Mouse (Mus musculus) neutrophil, adult 5-6 weeks (primary cell): ENCODE data around the gene Celf2. TPM values are rescaled to one million over a fixed set of nuclear protein-coding genes. Genes with fewer than 3 reads are reported as not detected.
"Not testable (repeated sequence)": the region's sequence is repeated elsewhere in the genome, so short reads cannot be mapped to it uniquely, and the experiment has no call there.

Experiments used
- ATAC-seq: fragments of 151-379, 151-347 bp; 2 replicates; pipeline ENCODE4 v1.8.0; 2017; ENCODE audit warnings: mild to moderate bottlenecking, moderate TSS enrichment; ENCODE audit not compliant: insufficient number of reproducible peaks, poor library complexity, low FRiP score, severe bottlenecking; ENCODE audit errors: extremely low read depth
- total RNA-seq: library from RNA; stranded (forward); fragments of 200-1000 nt; gene quantifications from 2 replicates; pipeline ENCODE4 v1.2.3, GENCODE M21; 2017

The Celf2 gene
- total RNA-seq, 1 experiment from 2014 or later: 186 TPM

- ATAC-seq: no peak
Observed at GRCm38 (mm10) chr2:6622082-6622481, 887.3 kb downstream of the Celf2 start.

- no peak for ATAC-seq
Observed at GRCm38 (mm10) chr2:6618856-6619255, 890.5 kb downstream of the Celf2 start.

GRCm38 (mm10) chr2:6618450-6618849 is 890.9 kb downstream of the Celf2 start:
- ATAC-seq: no peak

GRCm38 (mm10) chr2:6604347-6604746 is 905.0 kb downstream of the Celf2 start:
- no peak for ATAC-seq

- ATAC-seq: no peak
Observed at GRCm38 (mm10) chr2:6603880-6604279, 905.5 kb downstream of the Celf2 start.

GRCm38 (mm10) chr2:6602163-6602562 is 907.2 kb downstream of the Celf2 start:
- no peak for ATAC-seq

GRCm38 (mm10) chr2:6598879-6599167 is 910.5 kb downstream of the Celf2 start:
- ATAC-seq: no peak

- no peak for ATAC-seq
Observed at GRCm38 (mm10) chr2:6598124-6598878, 911.1 kb downstream of the Celf2 start.

GRCm38 (mm10) chr2:6594736-6595135 is 914.6 kb downstream of the Celf2 start:
- ATAC-seq: no peak

GRCm38 (mm10) chr2:6594160-6594559 is 915.2 kb downstream of the Celf2 start:
- ATAC-seq: no peak

GRCm38 (mm10) chr2:6593739-6594138 is 915.6 kb downstream of the Celf2 start:
- ATAC-seq: no peak

- ATAC-seq: no peak
Observed at GRCm38 (mm10) chr2:6586122-6586681, 923.2 kb downstream of the Celf2 start.

- no peak for ATAC-seq
Observed at GRCm38 (mm10) chr2:6585069-6585754, 924.2 kb downstream of the Celf2 start.

GRCm38 (mm10) chr2:6582711-6583110 is 926.7 kb downstream of the Celf2 start:
- ATAC-seq: 0 out of 2 replicates have a peak, but pooled peaks have one; percentile 30

GRCm38 (mm10) chr2:6580066-6580465 is 929.3 kb downstream of the Celf2 start:
- ATAC-seq: peak; percentile 33; the same call in 1 of the 2 replicates

GRCm38 (mm10) chr2:6575316-6575715 is 934.0 kb downstream of the Celf2 start:
- ATAC-seq: not testable (repeated sequence)

- no peak for ATAC-seq
Observed at GRCm38 (mm10) chr2:6573640-6574039, 935.7 kb downstream of the Celf2 start.

GRCm38 (mm10) chr2:6572976-6573375 is 936.4 kb downstream of the Celf2 start:
- ATAC-seq: no peak

GRCm38 (mm10) chr2:6569040-6569542 is 940.3 kb downstream of the Celf2 start:
- no peak for ATAC-seq

GRCm38 (mm10) chr2:6565175-6565574 is 944.2 kb downstream of the Celf2 start:
- no peak for ATAC-seq
